Mouse (Mus musculus) forebrain, embryonic 16.5 days (tissue): ENCODE measurements around the gene Klrb1b. TPM values are rescaled to one million over a fixed set of nuclear protein-coding genes. Genes with fewer than 3 reads are reported as not detected.
"Not testable (repeated sequence)": the region's sequence is repeated elsewhere in the genome, so short reads cannot be mapped to it uniquely, and the experiment has no call there.

Source experiments
- ATAC-seq: fragments of 200-750 bp; cut with Nextera tagmentation; 2 replicates; pipeline ENCODE4 v1.8.0; 2017; ENCODE audit warnings: mild to moderate bottlenecking, moderate library complexity
- H3K27ac ChIP-seq: fragments of 300-500 bp; sonication (generic); 2 replicates; pipeline ENCODE4 v1.5.1; 2014; ENCODE audit warnings: low read length, control low read depth
- H3K27me3 ChIP-seq: fragments of 300-500 bp; sonication (generic); replicated peaks from 2 replicates; pipeline ENCODE4 v1.6.1; 2014; ENCODE audit warnings: low read length; ENCODE audit not compliant: control insufficient read depth, insufficient read depth
- H3K36me3 ChIP-seq: fragments of 300-500 bp; sonication (generic); 2 replicates; pipeline ENCODE4 v1.6.1; 2014; ENCODE audit not compliant: control insufficient read depth, insufficient read depth
- H3K4me1 ChIP-seq: fragments of 300-500 bp; sonication (generic); replicated peaks from 2 replicates; pipeline ENCODE4 v1.6.1; 2014; ENCODE audit warnings: low read length; ENCODE audit not compliant: control insufficient read depth, insufficient read depth
- H3K4me2 ChIP-seq: fragments of 300-500 bp; sonication (generic); 2 replicates; pipeline ENCODE4 v1.6.1; 2014; ENCODE audit warnings: mild to moderate bottlenecking, low read length, control low read depth
- H3K4me3 ChIP-seq: fragments of 300-500 bp; sonication (generic); replicated peaks from 2 replicates; pipeline ENCODE4 v1.5.1; 2014; ENCODE audit warnings: mild to moderate bottlenecking, low read length, control low read depth
- H3K9ac ChIP-seq: fragments of 300-500 bp; sonication (generic); replicated peaks from 2 replicates; pipeline ENCODE4 v1.6.1; 2014; ENCODE audit warnings: low read depth, low read length, control low read depth
- H3K9me3 ChIP-seq: fragments of 300-500 bp; sonication (generic); 2 replicates; pipeline ENCODE4 v1.6.1; 2016; ENCODE audit warnings: low read length; ENCODE audit not compliant: control insufficient read depth
- WGBS: fragments of 180-500 bp; shearing (Covaris S2); extraction: QIAGEN DNeasy Blood & Tissue Kit; methylation state at CpG from one replicate; pipeline ENCODE4 v1.1.7; 2014; 5-methylcytosine and 5-hydroxymethylcytosine counted together
- polyA plus RNA-seq: library from polyadenylated mRNA; unstranded; fragments of >200 nt; fragmentation: Nextera tagmentation; extraction: Ambion mirVana; gene quantifications from 2 replicates; pipeline ENCODE4 v1.2.1, GENCODE M21; 2015

The Klrb1b gene
- polyA plus RNA-seq, 1 experiment from 2014 or later = not detected

DNA sequence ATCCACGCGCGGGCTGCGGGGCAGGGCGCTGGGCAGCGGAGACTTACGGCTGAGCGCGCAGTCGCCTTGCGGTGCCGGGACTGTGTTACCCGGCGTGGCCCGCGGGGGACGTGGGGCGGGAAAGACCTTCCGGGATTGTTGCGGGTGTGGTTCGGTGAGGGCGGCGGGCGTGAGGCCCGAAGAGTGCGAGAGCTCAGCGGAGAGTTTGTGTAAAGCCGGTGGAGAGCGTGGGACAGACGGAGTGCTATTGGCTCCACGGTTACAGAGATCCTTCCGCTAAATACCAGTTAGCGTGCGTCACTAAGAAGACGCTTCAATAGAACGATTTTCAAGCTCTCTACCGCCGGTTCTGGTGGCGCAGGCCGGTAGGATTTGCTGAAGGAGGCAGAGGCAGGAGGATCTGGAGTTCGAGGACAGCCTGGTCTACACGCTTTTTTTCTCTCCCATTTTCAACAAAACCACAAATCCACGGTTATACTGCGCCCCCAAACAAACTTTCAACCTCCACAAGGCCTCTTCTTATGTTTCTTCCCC lies 16.9 kb upstream of the Klrb1b start:
- WGBS = under 1% methylated on average over 44 of the region's 44 CpGs
- peak overlapping the region; percentile 75 for H3K4me2 ChIP-seq
- H3K27me3 ChIP-seq = no peaks in the 10 kb centered on the region
- ATAC-seq = peak; percentile 79
- H3K27ac ChIP-seq = peak overlapping the region; percentile 92
- peak overlapping the region; percentile 83 for H3K9ac ChIP-seq
- H3K9me3 ChIP-seq = no peaks in the 10 kb centered on the region
- peak overlapping the region; percentile 94 for H3K4me3 ChIP-seq
- no peaks in the 10 kb centered on the region for H3K36me3 ChIP-seq
- peaks cover 22% of the 10 kb centered on the region for H3K4me1 ChIP-seq

DNA sequence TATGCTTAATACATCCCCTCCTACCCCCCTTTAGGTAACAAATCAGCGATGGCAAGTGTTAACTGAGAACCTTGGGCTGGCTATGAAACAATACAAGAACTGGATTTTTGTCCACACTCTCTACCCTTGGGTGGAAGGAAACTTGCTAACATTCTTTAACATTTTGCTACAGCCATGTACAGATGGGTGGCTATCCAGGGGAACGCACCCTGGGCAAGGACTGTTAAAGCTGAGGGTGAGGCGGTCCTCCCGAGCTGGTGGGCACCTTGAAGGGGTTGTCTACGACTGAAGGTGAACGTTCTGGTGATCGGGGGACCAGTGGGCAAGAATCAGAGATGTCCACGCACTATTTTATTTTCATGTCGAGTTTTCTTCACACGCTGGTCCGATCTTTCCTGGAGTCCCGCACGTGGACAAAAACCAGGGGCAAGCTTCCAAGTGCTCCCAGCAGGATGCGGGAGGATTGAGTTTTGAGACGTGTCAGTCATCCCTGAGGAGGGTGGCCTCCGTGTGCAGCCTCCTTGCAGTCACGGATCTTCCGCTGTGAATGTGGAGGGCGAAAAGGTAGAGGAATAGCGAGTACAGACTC lies 16.3 kb upstream of the Klrb1b start:
- peak overlapping the region; percentile 94 for H3K4me3 ChIP-seq
- ATAC-seq = no peak
- peak overlapping the region; percentile 92 for H3K27ac ChIP-seq
- H3K9ac ChIP-seq = peak overlapping the region; percentile 83
- no peaks in the 10 kb centered on the region for H3K27me3 ChIP-seq
- peak overlapping the region; percentile 75 for H3K4me2 ChIP-seq
- no peaks in the 10 kb centered on the region for H3K36me3 ChIP-seq
- H3K9me3 ChIP-seq = no peaks in the 10 kb centered on the region
- under 1% methylated on average over 20 of the region's 20 CpGs for WGBS
- H3K4me1 ChIP-seq = peaks cover 22% of the 10 kb centered on the region

DNA sequence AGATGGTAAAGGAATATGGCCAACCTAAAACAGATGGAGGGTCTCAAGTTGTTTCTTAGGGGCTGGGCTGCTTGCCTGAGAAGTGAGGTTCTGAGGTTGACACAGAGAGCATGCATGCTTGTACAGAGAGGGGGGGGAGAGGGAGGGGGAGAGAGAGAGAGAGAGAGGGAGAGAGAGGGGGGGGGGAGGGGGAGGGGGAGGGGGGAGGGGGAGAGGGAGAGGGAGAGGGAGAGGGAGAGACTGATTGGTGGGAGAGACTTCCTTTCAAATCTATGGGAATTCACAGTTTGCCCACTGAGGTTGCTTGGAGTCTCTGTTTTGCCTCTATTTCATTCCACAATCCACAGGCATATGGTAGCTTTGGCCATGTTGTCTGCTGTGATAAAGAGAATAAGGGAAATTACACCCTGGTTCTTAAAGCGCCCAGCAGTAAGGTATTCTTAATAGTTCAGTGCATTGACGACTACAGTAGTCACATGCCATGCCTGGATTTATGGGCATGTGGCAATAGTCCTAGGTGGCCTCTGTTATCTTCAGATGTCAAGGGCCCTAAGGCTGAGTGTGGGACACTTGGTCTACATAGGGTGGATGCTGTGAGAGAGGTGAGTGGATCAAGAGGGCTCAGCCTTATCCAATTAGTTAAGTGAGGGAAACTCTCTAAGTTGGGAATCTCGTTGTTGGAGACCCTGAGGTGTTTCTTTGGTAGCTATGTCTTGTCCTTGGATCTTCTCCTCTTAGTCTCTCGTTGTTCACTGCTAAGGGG lies 15.4 kb upstream of the Klrb1b start:
- Histone ChIP-seq H3K27ac (no peak overlapping the region), H3K9me3 (no peaks in the 10 kb centered on the region), H3K9ac (no peak overlapping the region; the same call in 1 of the 2 replicates), H3K36me3 (no peaks in the 10 kb centered on the region), H3K4me3 (peak overlapping the region; percentile 94), H3K4me2 (peak overlapping the region; percentile 75), H3K27me3 (no peaks in the 10 kb centered on the region), H3K4me1 (peaks cover 27% of the 10 kb centered on the region)
- ATAC-seq = no peak
- WGBS = 41% methylated on average over 4 of the region's 4 CpGs

DNA sequence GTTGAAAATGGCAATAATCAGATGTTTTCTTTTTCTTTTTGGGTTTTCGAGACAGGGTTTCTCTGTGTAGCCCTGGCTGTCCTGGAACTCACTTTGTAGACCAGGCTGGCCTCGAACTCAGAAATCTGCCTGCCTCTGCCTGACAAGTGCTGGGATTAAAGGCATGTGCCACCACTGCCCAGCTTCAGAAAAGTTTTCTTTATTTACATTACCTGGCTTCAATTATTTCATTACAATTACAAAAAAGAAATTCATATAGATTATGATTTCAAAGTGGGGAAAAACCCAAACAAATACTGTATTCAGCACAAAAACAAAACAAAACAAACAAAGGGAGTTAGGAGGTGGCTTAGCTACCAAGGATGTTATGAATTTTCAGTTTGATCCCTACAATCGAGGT lies 14.5 kb upstream of the Klrb1b start:
- H3K4me3 ChIP-seq, H3K27me3 ChIP-seq, H3K9ac ChIP-seq, ATAC-seq, H3K36me3 ChIP-seq, H3K27ac ChIP-seq, H3K9me3 ChIP-seq, H3K4me2 ChIP-seq: not testable (repeated sequence)
- peaks cover 27% of the 10 kb centered on the region for H3K4me1 ChIP-seq
- 87% methylated on average over 3 of the region's 3 CpGs for WGBS

DNA sequence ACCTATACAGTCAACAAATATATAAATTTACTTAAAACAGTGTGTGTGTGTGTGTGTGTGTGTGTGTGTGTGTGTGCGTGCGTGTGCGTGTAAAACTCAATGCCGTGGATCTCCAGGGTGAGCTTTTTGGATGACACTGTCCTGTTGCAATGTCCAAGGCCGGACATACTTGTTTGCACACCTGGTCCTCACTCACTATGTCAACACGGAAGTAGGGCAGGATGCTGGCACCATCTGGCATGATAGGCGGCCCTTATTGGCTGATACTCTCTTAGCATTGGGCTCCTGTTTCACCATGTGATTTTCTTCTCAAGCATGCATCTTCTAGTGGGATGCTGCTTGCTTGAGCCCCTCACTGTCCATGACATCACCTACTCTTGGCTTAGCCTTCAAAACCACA lies 13.8 kb upstream of the Klrb1b start:
- 71% methylated on average over 7 of the region's 7 CpGs for WGBS
- Histone ChIP-seq H3K4me3 (peak overlapping the region; percentile 93), H3K27ac (no peak overlapping the region), H3K9me3 (no peaks in the 10 kb centered on the region), H3K4me1 (peaks cover 27% of the 10 kb centered on the region), H3K9ac (no peak overlapping the region; the same call in 1 of the 2 replicates), H3K4me2 (peak overlapping the region; percentile 59), H3K36me3 (no peaks in the 10 kb centered on the region), H3K27me3 (no peaks in the 10 kb centered on the region)
- ATAC-seq = no peak

DNA sequence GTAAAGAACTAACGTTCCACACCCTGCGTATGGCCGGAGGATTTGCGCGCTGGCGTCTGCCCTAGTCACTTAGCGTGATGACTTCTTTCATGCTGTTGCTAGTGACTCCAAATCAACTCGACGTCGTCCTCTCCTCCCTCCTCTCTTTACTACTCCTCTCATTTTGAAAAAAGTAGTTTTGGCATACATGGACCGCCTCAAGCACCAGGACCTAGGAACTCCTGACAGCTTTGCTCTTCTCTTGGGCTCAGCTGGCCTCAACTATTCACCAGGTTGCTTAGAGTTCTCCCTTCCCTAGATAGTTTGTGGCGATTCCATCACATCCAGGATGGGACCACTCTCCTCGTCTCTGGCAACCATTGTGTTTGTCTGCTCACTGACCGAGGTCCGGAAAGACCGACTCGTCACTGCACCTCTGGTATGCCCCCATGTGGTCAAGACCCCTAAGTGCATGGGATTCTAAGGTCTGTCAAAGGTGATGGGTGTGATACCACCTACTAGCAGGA lies 13.2 kb upstream of the Klrb1b start:
- no peak for ATAC-seq

DNA sequence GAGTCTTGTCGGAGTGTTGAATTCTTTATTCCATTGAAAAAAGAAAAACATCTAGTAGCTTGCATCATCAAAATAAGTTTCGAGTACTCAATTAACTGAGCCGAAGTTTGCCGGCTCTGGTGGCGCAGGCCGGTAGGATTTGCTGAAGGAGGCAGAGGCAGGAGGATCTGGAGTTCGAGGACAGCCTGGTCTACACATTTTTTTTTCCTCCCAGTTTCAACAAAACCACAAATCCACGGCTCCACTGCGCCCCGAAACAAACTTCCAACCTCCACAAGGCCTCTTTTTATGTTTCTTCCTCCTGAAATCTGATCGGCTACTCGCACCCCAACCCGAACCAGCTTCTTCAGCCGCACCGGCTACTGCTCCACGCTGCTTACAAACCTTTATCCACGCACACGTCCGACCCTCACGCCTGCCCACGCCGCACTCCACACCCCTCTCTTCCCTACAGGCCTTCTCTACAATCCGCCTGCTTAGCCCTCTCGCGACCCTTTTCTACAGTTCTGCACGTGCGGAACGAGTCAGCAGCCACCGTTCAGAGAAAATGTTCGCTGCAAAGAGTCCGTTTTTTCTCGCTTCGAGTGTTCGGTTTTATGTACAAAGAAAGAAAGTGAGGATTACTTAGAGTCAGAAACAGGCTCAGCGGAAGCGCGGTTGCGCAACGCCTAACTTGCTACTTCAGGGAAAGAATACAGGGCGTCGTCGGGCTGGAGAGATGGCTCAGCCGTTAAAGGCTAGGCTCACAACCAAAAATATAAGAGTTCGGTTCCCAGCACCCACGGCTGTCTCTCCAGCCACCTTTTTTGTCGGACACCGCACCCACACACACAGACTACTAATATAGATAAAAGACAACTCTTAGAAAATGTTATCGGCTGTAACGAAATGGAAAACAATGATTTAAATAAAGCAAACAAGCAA lies 12.5 kb upstream of the Klrb1b start:
- no peaks in the 10 kb centered on the region for H3K36me3 ChIP-seq
- peaks cover 19% of the 10 kb centered on the region for H3K4me1 ChIP-seq
- peak overlapping the region; percentile 95 for H3K27ac ChIP-seq
- peak; percentile 49 for ATAC-seq
- WGBS = under 1% methylated on average over 49 of the region's 49 CpGs
- H3K9ac ChIP-seq = peak overlapping the region; percentile 77
- peak overlapping the region; percentile 93 for H3K4me3 ChIP-seq
- H3K27me3 ChIP-seq = no peaks in the 10 kb centered on the region
- peak overlapping the region; percentile 59 for H3K4me2 ChIP-seq
- H3K9me3 ChIP-seq = no peaks in the 10 kb centered on the region

More for the DNA sequence above, 13.2 kb upstream of the Klrb1b start:
- peak overlapping the region; percentile 59 for H3K4me2 ChIP-seq
- peak overlapping the region; percentile 93 for H3K4me3 ChIP-seq
- H3K27ac ChIP-seq = peak overlapping the region; percentile 69
- H3K4me1 ChIP-seq = peaks cover 23% of the 10 kb centered on the region
- no peaks in the 10 kb centered on the region for H3K36me3 ChIP-seq
- no peaks in the 10 kb centered on the region for H3K9me3 ChIP-seq
- peak overlapping the region; percentile 47 for H3K9ac ChIP-seq
- under 1% methylated on average over 17 of the region's 17 CpGs for WGBS
- H3K27me3 ChIP-seq = no peaks in the 10 kb centered on the region

DNA sequence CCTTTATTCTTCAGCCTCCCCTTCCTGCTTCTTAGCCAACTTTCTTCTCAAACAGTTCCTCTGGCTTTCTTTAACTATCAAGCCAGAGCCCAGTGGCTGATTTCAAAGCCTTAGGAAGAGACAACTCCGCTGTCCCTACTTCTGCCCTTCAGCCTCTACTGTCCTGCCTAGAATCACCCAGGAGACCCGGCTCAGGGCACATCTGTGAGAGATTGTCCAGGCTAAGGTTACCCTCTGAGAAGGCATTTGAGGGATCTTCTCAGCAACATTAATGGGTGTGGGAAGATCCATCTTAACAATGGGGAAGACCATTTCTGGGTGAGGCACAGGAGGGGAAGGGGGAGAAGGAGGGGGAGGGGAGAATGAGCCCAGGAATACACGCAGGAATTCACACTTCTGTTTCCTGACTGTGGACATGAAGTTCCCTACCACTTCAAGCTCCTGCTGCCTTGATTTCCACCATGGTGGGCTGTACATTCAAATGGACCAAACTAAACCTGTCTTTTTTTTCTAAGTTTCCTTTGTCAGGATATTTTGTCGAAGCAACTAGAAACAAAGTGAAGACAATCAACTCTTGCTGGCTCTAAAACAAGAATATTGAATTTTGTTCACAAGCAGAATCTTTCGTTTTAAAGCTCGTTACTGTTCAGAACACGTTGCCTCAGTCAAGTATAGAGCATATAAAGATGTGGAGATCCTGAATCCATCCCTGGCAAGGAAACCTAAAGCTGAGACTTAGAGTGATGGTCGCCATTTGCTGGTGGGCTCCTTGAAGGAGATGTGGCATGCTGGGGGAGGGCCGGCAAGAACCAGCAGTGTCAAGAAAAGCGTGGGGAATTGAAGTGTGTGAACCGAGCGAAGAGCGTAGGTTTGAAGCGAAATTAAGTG lies 11.6 kb upstream of the Klrb1b start:
- Histone ChIP-seq H3K4me2 (peak overlapping the region; percentile 49), H3K4me3 (peak overlapping the region; percentile 93), H3K4me1 (peaks cover 19% of the 10 kb centered on the region), H3K9ac (peak overlapping the region; percentile 49), H3K27ac (peak overlapping the region; percentile 94), H3K36me3 (no peaks in the 10 kb centered on the region), H3K27me3 (no peaks in the 10 kb centered on the region), H3K9me3 (no peaks in the 10 kb centered on the region)
- peak; percentile 34 for ATAC-seq
- WGBS = under 1% methylated on average over 14 of the region's 14 CpGs
